Mouse (Mus musculus) lung, embryonic 16.5 days (tissue): Measurements from ENCODE around the gene Dppa5a. TPM values are rescaled to one million over a fixed set of nuclear protein-coding genes. Genes with fewer than 3 reads are reported as not detected.

ENCODE experiments used
- ATAC-seq: fragments of 200-750 bp; cut with Nextera tagmentation; 2 replicates; pipeline ENCODE4 v1.8.0; 2017; ENCODE audit warnings: low read depth, mild to moderate bottlenecking, moderate library complexity
- H3K27ac ChIP-seq: fragments of 300-500 bp; sonication (generic); 2 replicates; pipeline ENCODE4 v1.5.1; 2014; ENCODE audit warnings: mild to moderate bottlenecking, control low read depth, low read length
- H3K27me3 ChIP-seq: fragments of 300-500 bp; sonication (generic); 2 replicates; pipeline ENCODE4 v1.6.1; 2014; ENCODE audit warnings: low read depth, low read length, mixed read lengths; ENCODE audit not compliant: control insufficient read depth, insufficient read depth
- H3K36me3 ChIP-seq: fragments of 300-500 bp; sonication (generic); 2 replicates; pipeline ENCODE4 v1.6.1; 2014; ENCODE audit warnings: low read length; ENCODE audit not compliant: control insufficient read depth, insufficient read depth
- H3K4me1 ChIP-seq: fragments of 300-500 bp; sonication (generic); replicated peaks from 2 replicates; pipeline ENCODE4 v1.6.1; 2014; ENCODE audit warnings: low read length, mixed read lengths; ENCODE audit not compliant: control insufficient read depth, insufficient read depth
- H3K4me2 ChIP-seq: fragments of 300-500 bp; sonication (generic); 2 replicates; pipeline ENCODE4 v1.6.1; 2014; ENCODE audit warnings: low read depth, low read length, control low read depth
- H3K4me3 ChIP-seq: fragments of 300-500 bp; sonication (generic); 2 replicates; pipeline ENCODE4 v1.5.1; 2014; ENCODE audit warnings: mild to moderate bottlenecking, low read length, control low read depth
- H3K9ac ChIP-seq: fragments of 300-500 bp; sonication (generic); 2 replicates; pipeline ENCODE4 v1.6.1; 2014; ENCODE audit warnings: low read length, control low read depth
- H3K9me3 ChIP-seq: fragments of 300-500 bp; sonication (generic); 2 replicates; pipeline ENCODE4 v1.6.1; 2016; ENCODE audit warnings: low read length; ENCODE audit not compliant: control insufficient read depth
- WGBS: fragments of 180-500 bp; shearing (Covaris S2); extraction: QIAGEN DNeasy Blood & Tissue Kit; methylation state at CpG from one replicate; pipeline ENCODE4 v1.1.7; 2014; 5-methylcytosine and 5-hydroxymethylcytosine counted together
- polyA plus RNA-seq: library from polyadenylated mRNA; unstranded; fragments of >200 nt; fragmentation: Nextera tagmentation; extraction: Ambion mirVana; gene quantifications from 2 replicates; pipeline ENCODE4 v1.2.1, GENCODE M21; 2015

The Dppa5a gene
- polyA plus RNA-seq, 1 experiment from 2014 or later: 0.44 TPM

DNA sequence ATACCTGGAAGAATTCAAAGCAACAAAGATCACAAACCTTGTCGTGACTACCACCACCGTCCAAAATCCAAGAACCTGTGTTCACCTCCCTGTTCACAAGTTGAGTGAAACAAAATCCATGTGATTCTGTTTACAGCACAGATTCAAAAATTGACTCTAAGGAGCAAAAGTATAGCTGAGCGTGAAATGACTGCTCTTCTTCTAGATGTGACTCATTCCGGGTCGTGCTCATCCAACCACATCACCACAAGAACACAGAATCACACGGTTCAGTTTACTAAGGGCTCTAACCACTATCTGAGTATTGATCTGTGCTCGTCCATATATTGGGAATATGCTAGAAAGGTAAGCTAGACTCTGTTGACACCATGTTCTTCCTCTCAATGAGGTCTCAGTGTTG, 19.0 kb upstream of the Dppa5a start:
- H3K4me1 ChIP-seq: no peaks in the 10 kb centered on the region
- H3K9ac ChIP-seq: no peak overlapping the region
- WGBS: 81% methylated on average over 7 of the region's 7 CpGs
- no peak for ATAC-seq
- H3K36me3 ChIP-seq: no peaks in the 10 kb centered on the region
- H3K27me3 ChIP-seq: no peaks in the 10 kb centered on the region
- H3K4me2 ChIP-seq: no peak overlapping the region
- H3K4me3 ChIP-seq: no peak overlapping the region
- no peaks in the 10 kb centered on the region for H3K9me3 ChIP-seq
- no peak overlapping the region for H3K27ac ChIP-seq

DNA sequence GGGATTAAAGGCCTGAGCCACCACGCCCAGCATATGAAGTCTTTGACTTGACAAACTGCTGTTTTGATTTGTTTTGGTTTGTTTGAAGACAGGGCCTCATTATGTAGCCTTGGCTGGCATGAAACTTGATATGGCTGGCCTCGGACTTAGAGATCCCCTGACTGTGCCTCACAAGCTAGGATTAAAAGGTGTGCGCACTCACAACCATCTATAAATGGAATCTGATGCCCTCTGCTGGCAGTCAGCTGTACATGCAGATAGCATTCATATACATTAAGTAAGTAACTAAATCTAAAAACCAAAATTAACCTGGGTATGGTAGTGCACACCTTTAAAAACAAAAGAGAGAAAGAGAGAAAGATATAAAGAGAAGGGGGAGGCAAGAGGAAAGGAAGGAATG, 17.9 kb upstream of the Dppa5a start:
- no peaks in the 10 kb centered on the region for H3K27me3 ChIP-seq
- no peak overlapping the region for H3K27ac ChIP-seq
- no peak for ATAC-seq
- H3K9ac ChIP-seq: no peak overlapping the region
- no peaks in the 10 kb centered on the region for H3K9me3 ChIP-seq
- 43% methylated on average over 3 of the region's 3 CpGs for WGBS
- no peak overlapping the region for H3K4me3 ChIP-seq
- no peaks in the 10 kb centered on the region for H3K4me1 ChIP-seq
- H3K4me2 ChIP-seq: no peak overlapping the region
- no peaks in the 10 kb centered on the region for H3K36me3 ChIP-seq

DNA sequence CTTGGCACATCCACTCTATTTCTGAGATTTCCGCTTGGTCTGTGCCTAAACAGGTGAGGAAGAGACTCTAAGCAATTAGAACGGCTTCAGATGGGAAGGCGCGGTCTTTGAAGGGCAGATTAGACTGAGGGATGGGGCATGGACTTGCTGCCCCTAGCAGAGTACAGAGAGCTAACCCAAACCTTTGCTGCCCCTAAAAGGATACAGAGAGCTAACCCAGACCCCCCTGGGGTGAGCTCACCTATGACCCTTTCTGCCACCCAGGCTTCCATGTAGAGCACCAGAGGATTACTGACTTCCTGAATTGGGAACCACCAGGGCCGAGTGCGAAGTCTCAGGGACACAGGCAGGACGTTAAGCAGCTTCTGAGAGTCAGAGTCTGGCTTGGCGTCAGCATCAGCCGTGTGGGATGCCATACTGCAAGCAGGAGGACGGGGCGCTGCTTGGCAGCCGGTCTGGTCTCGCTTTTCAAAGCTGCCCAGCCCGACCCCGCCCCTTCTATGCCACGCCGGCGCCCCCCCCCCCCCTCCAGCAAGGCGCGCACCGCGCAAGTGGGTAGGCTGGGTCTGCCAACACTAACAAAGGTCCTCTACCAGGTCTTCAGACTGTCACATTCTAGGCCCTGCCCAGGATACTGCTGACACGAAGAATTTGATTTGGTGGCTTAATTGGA, 10.3 kb upstream of the Dppa5a start, which contains the start of gene Ooep:
Gene Ooep, minus strand, starts transcription at position 613 of the 673 bp plus-strand sequence.
- ATAC-seq: peak; percentile 81; the same call in 1 of the 2 replicates
- Histone ChIP-seq H3K9me3 (no peaks in the 10 kb centered on the region), H3K4me1 (peaks cover 8% of the 10 kb centered on the region), H3K4me2 (peak within 1 kb of the TSS; percentile 59), H3K36me3 (no peaks in the 10 kb centered on the region), H3K27ac (no peak within 1 kb of the TSS), H3K4me3 (peak within 1 kb of the TSS; percentile 34), H3K9ac (peak within 1 kb of the TSS; percentile 49), H3K27me3 (no peaks in the 10 kb centered on the region; the same call in 1 of the 2 replicates)
- 9% methylated on average over 16 of the region's 23 CpGs for WGBS

DNA sequence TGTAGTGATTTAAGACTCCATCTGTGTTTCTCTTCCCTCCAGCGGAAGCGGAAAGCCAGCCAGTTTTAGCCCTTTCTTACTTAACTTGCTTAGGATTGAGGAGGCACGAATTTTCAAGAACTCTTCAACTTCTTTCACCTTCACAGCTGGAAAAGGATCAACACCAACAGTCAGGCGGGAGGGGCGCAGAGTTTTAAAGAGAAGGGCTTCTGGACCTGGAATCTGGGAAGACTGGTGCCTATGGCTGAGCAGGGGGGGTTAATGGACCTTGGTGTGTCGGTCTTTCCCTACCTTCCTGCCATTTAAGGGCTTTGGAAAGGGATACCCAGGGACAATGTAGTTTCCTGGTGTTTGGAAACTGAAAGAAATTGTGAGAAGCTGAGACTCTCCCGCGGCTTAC, 9.6 kb upstream of the Dppa5a start:
- ATAC-seq: no peak
- H3K36me3 ChIP-seq: no peaks in the 10 kb centered on the region
- H3K27ac ChIP-seq: no peak overlapping the region
- no peaks in the 10 kb centered on the region; the same call in 1 of the 2 replicates for H3K27me3 ChIP-seq
- H3K4me3 ChIP-seq: peak overlapping the region; percentile 34
- H3K4me2 ChIP-seq: peak overlapping the region; percentile 59
- no peaks in the 10 kb centered on the region for H3K9me3 ChIP-seq
- H3K9ac ChIP-seq: no peak overlapping the region; the same call in 1 of the 2 replicates
- H3K4me1 ChIP-seq: peaks cover 8% of the 10 kb centered on the region
- 38% methylated on average over 8 of the region's 8 CpGs for WGBS

DNA sequence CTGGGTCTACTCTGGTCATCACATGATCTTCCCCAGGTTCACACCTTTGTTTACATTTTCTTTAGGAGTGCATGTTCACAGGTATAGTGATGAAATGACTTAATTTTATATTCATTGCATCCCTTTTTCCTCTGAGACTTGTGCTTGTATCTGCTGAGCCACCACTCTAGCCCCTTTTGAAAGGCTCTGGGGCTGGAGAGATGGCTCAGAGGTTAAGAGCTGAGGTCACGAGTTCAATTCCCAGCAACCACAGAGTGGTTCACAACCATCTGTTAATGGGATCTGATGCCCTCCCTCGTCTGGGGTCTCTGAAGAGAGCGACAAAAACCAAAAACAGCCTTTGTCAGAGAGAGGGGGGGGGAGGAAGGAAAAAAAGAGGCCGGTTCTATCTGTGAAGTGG, 7.5 kb upstream of the Dppa5a start:
- Histone ChIP-seq H3K4me1 (peaks cover 8% of the 10 kb centered on the region), H3K4me2 (no peak overlapping the region), H3K4me3 (no peak overlapping the region), H3K9ac (no peak overlapping the region), H3K9me3 (no peaks in the 10 kb centered on the region), H3K27me3 (no peaks in the 10 kb centered on the region; the same call in 1 of the 2 replicates), H3K36me3 (no peaks in the 10 kb centered on the region), H3K27ac (no peak overlapping the region)
- 71% methylated on average over 4 of the region's 4 CpGs for WGBS
- no peak for ATAC-seq

DNA sequence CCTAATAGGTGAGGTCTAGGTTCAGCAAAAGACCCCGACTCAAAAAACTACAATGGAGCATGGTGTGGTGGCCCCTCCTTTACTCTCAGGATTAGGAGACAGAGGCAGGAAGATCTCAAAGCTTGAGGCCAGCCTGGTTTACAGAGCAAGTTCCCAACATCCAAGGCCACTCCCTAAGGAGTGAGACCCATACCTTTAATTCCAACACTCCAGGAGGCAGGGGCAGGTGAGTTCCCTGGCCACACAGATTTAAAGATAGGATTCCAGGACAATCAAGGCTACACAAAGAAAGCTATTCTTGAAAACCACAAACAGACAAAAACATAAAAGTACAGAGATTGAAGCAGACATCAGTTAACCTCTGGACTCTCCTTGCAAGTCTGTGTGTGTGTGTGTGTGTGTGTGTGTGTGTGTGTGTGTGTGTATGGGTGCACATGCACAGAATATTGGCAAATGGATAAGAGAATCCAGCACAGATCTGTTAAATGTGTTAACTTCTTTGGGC, 7.0 kb upstream of the Dppa5a start:
- H3K4me2 ChIP-seq: no peak overlapping the region
- H3K9me3 ChIP-seq: no peaks in the 10 kb centered on the region

DNA sequence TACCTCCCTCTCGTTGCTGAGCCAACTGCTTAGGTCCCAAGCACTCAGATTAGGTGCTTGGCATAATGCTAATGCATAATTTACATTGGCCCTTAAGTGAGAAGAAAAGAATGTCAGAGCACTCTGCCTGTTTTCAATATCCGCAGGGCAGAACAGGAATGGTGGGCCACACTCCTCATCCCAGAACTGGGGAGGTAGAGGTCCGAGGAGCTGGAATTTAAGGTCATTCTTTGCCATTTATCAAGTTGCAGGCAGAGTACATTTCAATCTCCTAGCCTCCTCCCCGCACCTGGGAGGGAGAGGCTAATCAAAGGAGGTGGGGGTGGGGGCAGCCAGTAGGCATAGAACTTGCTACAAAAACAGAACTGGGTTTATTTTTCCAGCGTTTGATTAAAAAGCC, 6.4 kb upstream of the Dppa5a start:
- WGBS: 30% methylated on average over 5 of the region's 5 CpGs
- H3K4me1 ChIP-seq: peaks cover 8% of the 10 kb centered on the region
- H3K27ac ChIP-seq: no peak overlapping the region
- no peak for ATAC-seq
- no peaks in the 10 kb centered on the region for H3K36me3 ChIP-seq
- H3K4me3 ChIP-seq: no peak overlapping the region
- H3K4me2 ChIP-seq: no peak overlapping the region
- H3K9me3 ChIP-seq: no peaks in the 10 kb centered on the region
- H3K27me3 ChIP-seq: no peaks in the 10 kb centered on the region; the same call in 1 of the 2 replicates
- no peak overlapping the region for H3K9ac ChIP-seq

More for the DNA sequence above, 7.0 kb upstream of the Dppa5a start:
- Histone ChIP-seq H3K27me3 (no peaks in the 10 kb centered on the region; the same call in 1 of the 2 replicates), H3K4me1 (peaks cover 8% of the 10 kb centered on the region), H3K27ac (no peak overlapping the region), H3K4me3 (no peak overlapping the region), H3K36me3 (no peaks in the 10 kb centered on the region), H3K9ac (no peak overlapping the region)
- no peak for ATAC-seq
- 70% methylated on average over 1 of the region's 1 CpGs for WGBS

DNA sequence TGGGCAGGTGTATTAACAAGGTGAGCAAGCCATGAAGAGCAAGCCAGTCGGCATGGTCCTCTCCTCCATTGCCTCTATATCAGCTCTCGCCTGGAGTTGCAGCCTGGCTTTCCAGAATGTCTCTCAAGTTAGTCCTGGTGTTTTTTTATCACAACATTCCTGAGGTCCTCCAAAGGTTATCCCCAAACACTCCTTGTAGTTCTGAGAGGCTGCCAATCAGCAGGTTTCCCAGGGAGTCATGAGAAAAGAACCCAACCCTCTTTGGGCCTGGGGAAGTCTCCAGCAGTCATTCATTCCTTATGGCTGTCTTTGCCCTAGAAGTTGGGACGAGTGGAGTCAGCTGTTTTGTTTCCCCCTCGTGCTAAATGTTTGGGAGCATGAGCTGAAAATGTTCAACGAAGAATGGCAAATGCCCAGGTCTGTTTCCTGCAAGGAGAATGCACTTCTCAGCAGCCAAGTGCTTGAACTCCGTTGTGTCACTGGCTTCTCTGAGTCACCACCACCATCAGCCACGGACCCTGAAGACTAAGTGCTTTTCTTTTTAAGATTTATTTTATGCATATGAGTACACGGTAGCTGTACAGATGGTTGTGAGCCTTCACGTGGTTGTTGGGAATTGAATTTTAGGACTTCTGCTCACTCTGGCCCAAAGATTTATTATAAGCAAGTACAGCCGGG, 5.0 kb upstream of the Dppa5a start:
- Histone ChIP-seq H3K4me2 (no peak overlapping the region), H3K9me3 (no peaks in the 10 kb centered on the region), H3K4me3 (no peak overlapping the region), H3K36me3 (no peaks in the 10 kb centered on the region), H3K4me1 (peaks cover 1% of the 10 kb centered on the region), H3K9ac (no peak overlapping the region), H3K27me3 (no peaks in the 10 kb centered on the region; the same call in 1 of the 2 replicates), H3K27ac (no peak overlapping the region)
- WGBS: 61% methylated on average over 10 of the region's 10 CpGs
- ATAC-seq: no peak

DNA sequence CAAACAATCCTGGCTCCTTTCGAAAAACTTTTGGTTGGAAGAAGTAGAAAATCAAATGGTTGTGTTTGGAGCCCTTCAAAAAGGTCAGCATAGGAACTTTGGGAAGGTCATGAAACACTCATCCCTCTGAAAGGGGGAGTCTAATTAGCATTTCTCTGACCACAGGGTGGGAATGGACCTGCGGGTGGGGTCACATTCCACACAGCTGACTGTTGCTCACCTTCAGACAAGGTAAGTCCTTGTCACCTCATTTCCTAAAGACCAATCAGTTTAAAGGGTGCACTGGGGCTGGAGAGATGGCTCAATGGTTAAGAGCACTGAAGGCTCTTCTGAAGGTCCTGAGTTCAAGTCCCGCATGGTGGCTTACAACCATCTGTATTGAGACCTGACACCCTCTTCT, 3.5 kb upstream of the Dppa5a start:
- ATAC-seq: no peak
- Histone ChIP-seq H3K36me3 (no peaks in the 10 kb centered on the region), H3K27me3 (no peaks in the 10 kb centered on the region), H3K4me2 (no peak overlapping the region), H3K4me1 (no peaks in the 10 kb centered on the region), H3K9ac (no peak overlapping the region), H3K9me3 (no peaks in the 10 kb centered on the region), H3K27ac (no peak overlapping the region), H3K4me3 (no peak overlapping the region)
- WGBS: 96% methylated on average over 3 of the region's 3 CpGs
